Comparison of ENCODE assay signal across 7 mouse cellular contexts in the genomic region with DNA sequence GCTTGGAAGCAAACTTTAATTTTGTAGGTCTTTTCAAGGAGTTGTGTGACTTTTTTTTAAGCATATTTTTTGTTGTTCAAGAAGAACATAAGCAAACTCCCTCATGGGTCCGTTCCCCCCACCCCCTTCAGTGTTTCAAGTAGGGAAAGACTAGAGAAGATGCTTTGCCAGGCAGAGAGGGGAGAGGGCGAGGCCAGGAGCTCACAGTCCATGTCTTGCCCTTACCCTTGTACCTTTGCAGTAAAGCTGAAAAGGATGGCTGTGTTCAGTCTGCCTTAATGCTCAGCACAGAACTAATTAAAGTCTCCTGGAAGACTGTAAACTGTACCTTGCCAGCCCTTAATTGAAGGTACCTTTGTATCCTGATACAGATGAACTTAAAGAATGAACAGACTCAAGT. TPM values are rescaled to one million over a fixed set of nuclear protein-coding genes. Genes with fewer than 3 reads are reported as not detected.
DNase-seq lines count a peak whose midpoint lies in the region; ATAC-seq lines count a peak whose summit lies in the region.

No protein-coding gene starts in this region.

- no peak for ATAC-seq in lung, embryonic 15.5 days (ENCODE audit: borderline replicate concordance, extremely low read depth, low FRiP score, low TSS enrichment)
- no peak for ATAC-seq in forebrain, embryonic 12.5 days (ENCODE audit: low FRiP score)
- ATAC-seq in neural tube, embryonic 15.5 days (ENCODE audit: low FRiP score) = no peak

- H3K4me2 ChIP-seq in lung, embryonic 15.5 days = peak overlapping the region; percentile 54
- H3K4me2 ChIP-seq in forebrain, embryonic 12.5 days = peak overlapping the region; percentile 84
- H3K4me2 ChIP-seq in neural tube, embryonic 15.5 days = peak overlapping the region; percentile 82

- no peaks in the 10 kb centered on the region for H3K27me3 ChIP-seq in lung, embryonic 15.5 days
- H3K27me3 ChIP-seq in forebrain, embryonic 12.5 days = peaks cover 18% of the 10 kb centered on the region
- H3K27me3 ChIP-seq in limb, embryonic 10.5 days (ENCODE audit: low read depth, poor library complexity, severe bottlenecking) = peaks cover 5% of the 10 kb centered on the region
- H3K27me3 ChIP-seq in neural tube, embryonic 15.5 days (replicated peaks) = 0 out of 2 replicates have a peak, but pooled peaks cover 10% of the 10 kb centered on the region

- H3K36me3 ChIP-seq in lung, embryonic 15.5 days = peaks cover 25% of the 10 kb centered on the region
- H3K36me3 ChIP-seq in forebrain, embryonic 12.5 days (replicated peaks) = peaks cover 33% of the 10 kb centered on the region
- peaks cover 46% of the 10 kb centered on the region for H3K36me3 ChIP-seq in limb, embryonic 10.5 days
- H3K36me3 ChIP-seq in neural tube, embryonic 15.5 days = peaks cover 5% of the 10 kb centered on the region; the same call in 1 of the 2 replicates

- 41% methylated on average over 2 of the region's 2 CpGs for WGBS in lung, embryonic 15.5 days
- WGBS in forebrain, embryonic 12.5 days = 65% methylated on average over 2 of the region's 2 CpGs
- WGBS in limb, embryonic 10.5 days = 70% methylated on average over 2 of the region's 2 CpGs
- WGBS in neural tube, embryonic 15.5 days = 66% methylated on average over 2 of the region's 2 CpGs

- H3K4me3 ChIP-seq in lung, embryonic 15.5 days = peak overlapping the region; percentile 94
- peak overlapping the region; percentile 87 for H3K4me3 ChIP-seq in forebrain, embryonic 12.5 days (replicated peaks)
- H3K4me3 ChIP-seq in limb, embryonic 10.5 days = peak overlapping the region; percentile 84
- peak overlapping the region; percentile 25 for H3K4me3 ChIP-seq in neural tube, embryonic 15.5 days (replicated peaks)

- H3K27ac ChIP-seq in lung, embryonic 15.5 days = no peak overlapping the region
- no peak overlapping the region for H3K27ac ChIP-seq in forebrain, embryonic 12.5 days
- H3K27ac ChIP-seq in limb, embryonic 10.5 days = no peak overlapping the region
- H3K27ac ChIP-seq in neural tube, embryonic 15.5 days (replicated peaks) = no peak overlapping the region

- H3K9ac ChIP-seq in lung, embryonic 15.5 days = peak overlapping the region; percentile 23
- H3K9ac ChIP-seq in forebrain, embryonic 12.5 days = no peak overlapping the region; the same call in 1 of the 2 replicates
- H3K9ac ChIP-seq in neural tube, embryonic 15.5 days (replicated peaks) = 0 out of 2 replicates have a peak overlapping the region, but pooled peaks have one; percentile 11

- DNase-seq in lung, postnatal 25 days (ENCODE audit: low spot score) = no peak
- DNase-seq in limb, embryonic 10.5 days (ENCODE audit: low spot score) = no peak
- DNase-seq in ovary, postnatal 36 days (ENCODE audit: low spot score) = no peak
- no peak for DNase-seq in urinary bladder, postnatal 4 days (ENCODE audit: low spot score in 2 of 2)

- H3K9me3 ChIP-seq in lung, embryonic 15.5 days = no peaks in the 10 kb centered on the region
- no peaks in the 10 kb centered on the region for H3K9me3 ChIP-seq in forebrain, embryonic 12.5 days
- no peaks in the 10 kb centered on the region for H3K9me3 ChIP-seq in limb, embryonic 10.5 days (replicated peaks)
- H3K9me3 ChIP-seq in neural tube, embryonic 15.5 days (replicated peaks) = no peaks in the 10 kb centered on the region

- peaks cover 62% of the 10 kb centered on the region for H3K4me1 ChIP-seq in lung, embryonic 15.5 days
- peaks cover 57% of the 10 kb centered on the region for H3K4me1 ChIP-seq in forebrain, embryonic 12.5 days
- H3K4me1 ChIP-seq in limb, embryonic 10.5 days = peaks cover 30% of the 10 kb centered on the region
- peaks cover 82% of the 10 kb centered on the region for H3K4me1 ChIP-seq in neural tube, embryonic 15.5 days

RNA-seq across cellular contexts. Expression of a gene that starts 1.7 kb away (rescaled TPM):
- polyA plus RNA-seq in lung, embryonic 15.5 days (2015; fragmentation: Nextera tagmentation; extraction: Ambion mirVana) = 25.5 and 27.8 TPM in 2 replicates
- polyA plus RNA-seq in forebrain, embryonic 12.5 days (2016; fragmentation: Nextera tagmentation; extraction: Ambion mirVana) = 20.7 and 20.9 TPM in 2 replicates
- 20.1 and 20.6 TPM in 2 replicates for polyA plus RNA-seq in limb, embryonic 10.5 days (2016; fragmentation: Nextera tagmentation; extraction: Ambion mirVana)
- polyA plus RNA-seq in neural tube, embryonic 15.5 days (2015; fragmentation: Nextera tagmentation; extraction: Ambion mirVana) = 16.8 and 20.2 TPM in 2 replicates

RNA-seq across cellular contexts. Expression of a gene that starts 49.4 kb away (rescaled TPM):
- not detected in 2 replicates for polyA plus RNA-seq in lung, embryonic 15.5 days (2015; fragmentation: Nextera tagmentation; extraction: Ambion mirVana)
- not detected in 2 replicates for polyA plus RNA-seq in forebrain, embryonic 12.5 days (2016; fragmentation: Nextera tagmentation; extraction: Ambion mirVana)
- not detected in 2 replicates for polyA plus RNA-seq in limb, embryonic 10.5 days (2016; fragmentation: Nextera tagmentation; extraction: Ambion mirVana)
- polyA plus RNA-seq in neural tube, embryonic 15.5 days (2015; fragmentation: Nextera tagmentation; extraction: Ambion mirVana) = 0.05 TPM in 1 of 2 replicates, not detected in the other

Comparison
In these comparisons a context has a peak if more than half of its experiments do, and no peak if none do; other contexts are left out.
1. H3K4me3 ChIP-seq: peak in every context shown above with its lines; median percentile 94 in lung, embryonic 15.5 days; 87 in forebrain, embryonic 12.5 days; 84 in limb, embryonic 10.5 days; 25 in neural tube, embryonic 15.5 days.